Mouse (Mus musculus) adrenal gland, postnatal 36 days (tissue): ENCODE data around the gene Tceanc2. TPM values are rescaled to one million over a fixed set of nuclear protein-coding genes. Genes with fewer than 3 reads are reported as not detected.

Experiments
- DNase-seq, 2 experiments: peaks; one replicate each; pipeline ENCODE4 v3.0.0; 2021; ENCODE audit warnings: mixed read lengths in 1 of 2
- long read RNA-seq, 2 experiments: library from polyadenylated mRNA; stranded (forward); transcript quantifications; one replicate each; pipeline ENCODE4 v2.0.0; 2021; ENCODE audit warnings: borderline sequencing depth in 2 of 2
- total RNA-seq, 2 experiments: library from RNA; stranded (reverse); gene quantifications; 2 replicates each; pipeline ENCODE4 v1.2.3; 2021

Tceanc2 gene
- total RNA-seq: 10 to 100 TPM; 20.2 to 27.3 TPM
- long read RNA-seq, experiment 1, full-length matches to known transcripts: 6 of 9 reads
- long read RNA-seq, experiment 1, partial matches to known transcripts: 0 of 9 reads
- long read RNA-seq, experiment 1, other reads (novel, unspliced or antisense): 3 of 9 reads
- long read RNA-seq, experiment 2, full-length matches to known transcripts: 5 of 6 reads
- long read RNA-seq, experiment 2, partial matches to known transcripts: 0 of 6 reads
- long read RNA-seq, experiment 2, other reads (novel, unspliced or antisense): 1 of 6 reads

GRCm38 (mm10) chr4:107178830-107179490, at the start of gene Tceanc2:
Tceanc2 (minus strand) TSS chr4:107179116.
- DNase-seq: peak; percentile 67 to 75

- DNase-seq: no peak
Measured at GRCm38 (mm10) chr4:107226313-107226712, 47.4 kb upstream of the Tceanc2 start.

- peak; percentile 25 to 53 for DNase-seq
Measured at GRCm38 (mm10) chr4:107223225-107224204, 44.6 kb upstream of the Tceanc2 start.

GRCm38 (mm10) chr4:107221524-107221923, 42.6 kb upstream of the Tceanc2 start:
- DNase-seq: peak in 1 of 2 experiments; percentile 14

- DNase-seq: peak; percentile 39 to 56
Measured at GRCm38 (mm10) chr4:107217574-107217973, 38.7 kb upstream of the Tceanc2 start.

- DNase-seq: no peak
Measured at GRCm38 (mm10) chr4:107213279-107214011, 34.5 kb upstream of the Tceanc2 start.

- DNase-seq: no peak
Measured at GRCm38 (mm10) chr4:107211936-107212335, 33.0 kb upstream of the Tceanc2 start.

- no peak for DNase-seq
Measured at GRCm38 (mm10) chr4:107211465-107211864, 32.5 kb upstream of the Tceanc2 start.

GRCm38 (mm10) chr4:107210483-107211097, 31.7 kb upstream of the Tceanc2 start:
- DNase-seq: no peak

GRCm38 (mm10) chr4:107208880-107209279, 30.0 kb upstream of the Tceanc2 start, which contains the start of gene Ldlrad1:
Ldlrad1 (plus strand) TSS chr4:107209180.
- DNase-seq: no peak

- no peak for DNase-seq
Measured at GRCm38 (mm10) chr4:107207016-107207415, 28.1 kb upstream of the Tceanc2 start.

GRCm38 (mm10) chr4:107203001-107203400, 24.1 kb upstream of the Tceanc2 start:
- no peak for DNase-seq

- DNase-seq: no peak
Measured at GRCm38 (mm10) chr4:107201779-107202178, 22.9 kb upstream of the Tceanc2 start.

GRCm38 (mm10) chr4:107198072-107198471, 19.2 kb upstream of the Tceanc2 start:
- DNase-seq: peak; percentile 27 to 63

- DNase-seq: no peak
Measured at GRCm38 (mm10) chr4:107196454-107196853, 17.5 kb upstream of the Tceanc2 start.

GRCm38 (mm10) chr4:107193841-107194240, 14.9 kb upstream of the Tceanc2 start:
- DNase-seq: no peak

- no peak for DNase-seq
Measured at GRCm38 (mm10) chr4:107185703-107186102, 6.8 kb upstream of the Tceanc2 start.

GRCm38 (mm10) chr4:107183203-107183602, 4.3 kb upstream of the Tceanc2 start:
- peak; percentile 7 to 35 for DNase-seq

- DNase-seq: no peak
Measured at GRCm38 (mm10) chr4:107182796-107183195, 3.9 kb upstream of the Tceanc2 start.

- no peak for DNase-seq
Measured at GRCm38 (mm10) chr4:107181866-107182265, 3.0 kb upstream of the Tceanc2 start.

- no peak for DNase-seq
Measured at GRCm38 (mm10) chr4:107180746-107181145, 1.8 kb upstream of the Tceanc2 start.
